Mouse (Mus musculus): ENCODE measurements at regions not wholly inside any gene's neighbourhood (a gene's known extent, or its start where the extent isn't known, plus 50 kb on each side); places are given as distances from the start of the nearest gene placed in this dataset.

GRCm38 (mm10) chr17:80827361-80827760 lies 99.1 kb upstream of the Map4k3 start:
- DNase-seq (ENCODE audit: low spot score), result no peak

DNA sequence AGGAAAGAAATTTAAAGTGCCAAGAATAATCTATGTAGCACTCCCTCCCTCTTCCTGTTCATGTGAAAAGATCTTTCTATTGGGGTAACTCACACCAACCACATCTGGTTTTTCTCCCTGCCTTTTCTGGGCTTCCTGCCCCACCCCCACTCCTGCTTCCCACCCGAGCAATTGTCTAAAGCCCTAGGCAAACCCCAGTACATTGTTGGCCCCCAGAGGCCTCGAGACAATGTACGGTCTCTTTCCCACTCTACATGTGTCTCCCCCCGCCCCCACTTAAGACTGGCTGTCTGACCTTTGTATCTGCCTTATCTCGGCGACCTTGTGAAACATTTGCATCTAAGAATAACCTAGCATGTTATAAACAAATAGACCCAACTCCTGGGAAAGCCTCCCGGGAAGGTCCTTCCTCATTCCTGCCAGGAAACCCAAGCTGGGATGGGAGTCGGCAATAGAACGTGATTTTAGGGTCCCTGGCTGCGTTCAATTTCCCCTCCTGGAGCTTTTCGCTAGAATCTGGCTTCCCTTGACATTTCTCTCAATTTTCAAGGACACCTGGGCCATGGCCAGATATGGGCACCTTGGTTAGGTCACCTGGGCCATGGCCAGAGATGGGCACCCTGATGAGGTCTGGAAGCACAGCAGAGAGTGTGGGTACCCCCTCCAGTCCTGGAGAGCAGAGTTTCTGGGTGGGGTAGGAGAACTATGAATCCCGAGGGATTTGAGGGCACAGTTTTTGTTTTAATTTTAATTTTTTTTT lies 97.9 kb upstream of the Map4k3 start:
- DNase-seq (ENCODE audit: low spot score), result peak; percentile 15

GRCm38 (mm10) chr17:80825518-80825901 lies 97.2 kb upstream of the Map4k3 start:
- peak; percentile 18 for DNase-seq (ENCODE audit: low spot score)

DNA sequence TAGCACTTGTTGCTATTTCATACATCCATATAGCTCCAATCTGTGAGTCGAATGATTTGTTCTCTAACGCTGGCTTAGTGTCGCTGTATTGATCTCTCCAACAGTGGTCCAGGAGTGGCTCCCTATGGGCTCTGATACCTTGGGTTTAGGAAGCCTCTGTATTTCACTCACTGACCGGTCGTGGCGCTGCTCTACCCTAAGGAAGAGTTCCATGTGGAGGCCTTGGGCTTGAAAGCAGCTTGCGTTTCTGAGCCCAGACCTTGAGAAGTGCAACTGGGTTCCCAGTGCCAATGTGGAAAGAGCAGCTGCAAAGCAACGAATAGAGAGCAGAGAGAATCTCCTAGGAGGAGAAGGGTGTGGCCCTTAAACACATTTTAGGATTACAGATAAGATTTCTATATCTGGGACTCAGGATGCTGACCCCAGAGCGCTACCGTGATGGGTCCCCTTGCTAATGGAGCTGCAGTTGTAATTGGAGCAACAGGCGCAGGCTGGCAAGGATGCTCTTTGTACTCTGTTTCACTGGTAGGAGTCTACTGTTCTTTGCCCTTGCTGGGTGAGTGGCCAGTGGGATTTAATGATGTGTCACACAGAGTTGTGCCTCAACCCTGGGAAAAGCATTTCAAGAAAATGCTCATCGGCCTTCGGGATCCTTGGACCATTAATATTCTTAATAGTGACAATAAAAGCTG lies 96.7 kb upstream of the Map4k3 start:
- DNase-seq (ENCODE audit: low spot score), result peak; percentile 14

DNA sequence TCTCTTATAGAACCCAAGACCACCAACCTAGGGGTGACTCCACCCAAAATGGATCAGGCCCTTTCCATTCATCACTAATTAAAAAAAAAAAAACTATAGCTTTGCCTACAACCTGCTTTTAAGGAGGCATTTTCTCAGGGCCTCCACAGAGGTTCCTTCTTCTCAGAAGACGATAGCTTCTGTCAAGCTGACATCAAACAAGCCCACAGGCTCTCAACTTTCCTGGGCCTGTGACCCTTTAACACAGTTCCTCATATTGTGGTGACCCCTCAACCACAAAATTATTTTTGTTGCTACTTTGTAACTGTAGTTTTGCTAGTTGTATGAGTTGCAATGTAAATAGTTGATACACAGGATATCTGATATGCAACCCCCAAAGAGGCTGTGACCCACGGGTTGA lies 96.0 kb upstream of the Map4k3 start:
- DNase-seq (ENCODE audit: low spot score), result no peak

- no peak for DNase-seq (ENCODE audit: low spot score)
These were observed 92.6 kb upstream of the Map4k3 start for GRCm38 (mm10) chr17:80820888-80821287.

DNA sequence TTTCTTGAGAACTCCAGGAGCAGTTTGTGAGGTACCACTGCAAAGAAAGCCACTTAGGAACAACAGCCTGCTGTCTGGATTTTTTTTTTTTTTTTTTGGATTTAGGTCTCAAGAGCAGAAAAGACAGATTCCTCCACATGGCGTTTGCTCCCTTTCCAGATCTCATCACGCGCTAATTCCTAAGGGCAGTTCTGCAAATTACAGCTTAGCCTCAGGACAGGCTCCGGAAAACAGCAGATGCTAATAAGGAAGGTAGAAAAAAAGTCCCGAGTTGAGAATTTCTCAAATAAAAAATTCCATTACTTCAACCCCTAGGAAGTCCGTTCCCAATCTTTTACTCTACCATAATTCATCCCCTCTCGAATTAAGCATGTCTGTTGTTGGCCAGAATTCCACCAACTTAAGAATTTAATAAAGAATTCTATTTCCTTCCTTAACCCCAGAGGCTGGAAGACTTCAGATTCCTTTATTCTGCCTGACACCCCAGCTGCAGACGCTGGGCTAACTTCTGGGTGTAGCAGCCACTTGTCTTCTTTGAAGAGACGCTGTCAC lies 90.3 kb upstream of the Map4k3 start:
- DNase-seq (ENCODE audit: low spot score), result no peak

GRCm38 (mm10) chr17:80815747-80816146 lies 87.5 kb upstream of the Map4k3 start:
- no peak for DNase-seq (ENCODE audit: low spot score)

- no peak for DNase-seq (ENCODE audit: low spot score)
These were observed 84.9 kb upstream of the Map4k3 start for GRCm38 (mm10) chr17:80813194-80813593.

GRCm38 (mm10) chr17:80809275-80809674 lies 81.0 kb upstream of the Map4k3 start:
- DNase-seq (ENCODE audit: low spot score), result no peak

DNA sequence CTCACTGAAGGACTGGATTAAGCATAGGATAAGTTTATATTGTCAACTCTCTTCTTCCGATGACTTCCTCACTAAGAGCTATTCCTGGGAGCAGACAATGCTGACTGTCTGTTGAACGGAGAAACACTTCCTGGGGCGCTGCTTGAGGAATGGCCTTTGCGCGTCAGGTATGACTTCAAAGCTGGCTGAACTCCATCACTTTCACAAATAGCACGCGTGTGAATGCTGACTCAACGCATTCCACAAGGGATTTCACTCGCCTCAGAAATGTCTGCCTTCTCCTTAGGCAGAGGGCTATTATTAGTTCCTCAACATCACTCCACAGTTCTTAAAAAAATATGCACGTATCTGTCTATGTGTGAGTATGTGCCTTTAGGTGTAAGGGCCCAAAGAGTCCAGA lies 79.8 kb upstream of the Map4k3 start:
- no peak for DNase-seq (ENCODE audit: low spot score)

GRCm38 (mm10) chr17:80803361-80803915 lies 75.2 kb upstream of the Map4k3 start:
- no peak for DNase-seq (ENCODE audit: low spot score)

- no peak for DNase-seq (ENCODE audit: low spot score)
These were observed 74.3 kb upstream of the Map4k3 start for GRCm38 (mm10) chr17:80802622-80803021.

- DNase-seq (ENCODE audit: low spot score), result no peak
These were observed 73.7 kb upstream of the Map4k3 start for GRCm38 (mm10) chr17:80801991-80802390.

- DNase-seq (ENCODE audit: low spot score), result peak; percentile 44
These were observed 73.2 kb upstream of the Map4k3 start for GRCm38 (mm10) chr17:80801451-80801983.

DNA sequence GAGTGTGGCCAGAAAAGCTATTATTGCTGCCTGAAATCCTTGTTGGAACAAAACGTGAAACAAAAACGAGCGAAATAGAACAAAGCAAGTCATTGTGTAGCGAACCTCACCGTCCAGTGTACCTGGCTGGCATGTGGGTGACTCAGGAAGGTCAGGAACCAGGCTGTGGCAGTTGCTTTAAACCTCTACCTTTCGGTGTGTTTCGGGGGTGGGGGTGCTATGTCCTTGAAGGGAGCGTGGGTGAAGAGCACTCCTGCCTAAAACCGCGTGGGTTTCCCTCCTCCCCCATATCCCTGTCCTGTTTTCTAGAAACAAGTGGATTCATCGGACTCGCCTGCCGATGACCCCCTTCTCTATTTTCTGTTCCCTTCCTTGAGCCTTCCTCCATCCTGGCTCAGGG lies 72.6 kb upstream of the Map4k3 start:
- no peak for DNase-seq (ENCODE audit: low spot score)

DNA sequence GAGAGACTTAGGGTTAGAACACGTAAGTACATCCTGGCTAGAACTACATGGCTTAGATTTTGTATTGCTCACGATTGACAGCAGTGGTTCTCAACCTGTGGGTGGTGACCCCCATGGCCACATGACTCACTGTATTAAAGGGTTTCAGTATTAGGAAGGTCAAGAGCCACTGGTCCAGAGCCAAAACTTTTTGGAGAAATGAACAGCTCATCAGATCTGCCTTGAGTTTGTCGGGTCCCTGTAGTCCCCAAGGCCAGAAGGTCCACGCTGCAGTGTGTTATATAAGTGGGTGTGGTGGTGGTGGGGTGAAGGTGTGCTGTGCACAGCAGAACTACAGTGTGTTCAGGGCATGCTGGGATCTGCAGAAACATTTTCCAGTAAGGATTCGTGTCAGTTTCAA lies 72.2 kb upstream of the Map4k3 start:
- DNase-seq (ENCODE audit: low spot score), result no peak

GRCm38 (mm10) chr17:80799061-80799460 lies 70.8 kb upstream of the Map4k3 start:
- no peak for DNase-seq (ENCODE audit: low spot score)

- DNase-seq (ENCODE audit: low spot score), result no peak
These were observed 70.1 kb upstream of the Map4k3 start for GRCm38 (mm10) chr17:80798281-80798980.

GRCm38 (mm10) chr17:80796790-80797189 lies 68.5 kb upstream of the Map4k3 start:
- no peak for DNase-seq (ENCODE audit: low spot score)

- no peak for DNase-seq (ENCODE audit: low spot score)
These were observed 68.1 kb upstream of the Map4k3 start for GRCm38 (mm10) chr17:80796386-80796785.

GRCm38 (mm10) chr17:80795453-80796105 lies 67.3 kb upstream of the Map4k3 start:
- DNase-seq (ENCODE audit: low spot score), result no peak

Measured in ovary, postnatal 36 days (tissue).